Mouse (Mus musculus) liver, embryonic 11.5 days (tissue): ENCODE data around the gene Smoc1. TPM values are rescaled to one million over a fixed set of nuclear protein-coding genes. Genes with fewer than 3 reads are reported as not detected.

Experiments used
- ATAC-seq: fragments of 200-750 bp; cut with Nextera tagmentation; replicated peaks from 2 replicates; pipeline ENCODE4 v1.8.0; 2017; ENCODE audit warnings: moderate number of reproducible peaks, mild to moderate bottlenecking, moderate TSS enrichment, moderate library complexity; ENCODE audit not compliant: low FRiP score
- DNase-seq: peaks from one replicate; pipeline ENCODE4 v3.0.0-alpha.2; 2017; ENCODE audit warnings: low spot score
- H3K27ac ChIP-seq: fragments of 300-500 bp; sonication (generic); 2 replicates; pipeline ENCODE4 v1.5.1; 2014; ENCODE audit warnings: mild to moderate bottlenecking, low read depth, low read length, control low read depth
- H3K27me3 ChIP-seq: fragments of 300-500 bp; sonication (generic); replicated peaks from 2 replicates; pipeline ENCODE4 v1.6.1; 2014; ENCODE audit warnings: low read length, mixed read lengths; ENCODE audit not compliant: control insufficient read depth, insufficient read depth
- H3K36me3 ChIP-seq: fragments of 300-500 bp; sonication (generic); 2 replicates; pipeline ENCODE4 v1.6.1; 2014; ENCODE audit warnings: mild to moderate bottlenecking, low read length, moderate library complexity, mixed read lengths; ENCODE audit not compliant: control insufficient read depth, insufficient read depth
- H3K4me1 ChIP-seq: fragments of 300-500 bp; sonication (generic); replicated peaks from 2 replicates; pipeline ENCODE4 v1.6.1; 2014; ENCODE audit warnings: low read length, mixed read lengths; ENCODE audit not compliant: control insufficient read depth, insufficient read depth
- H3K4me2 ChIP-seq: fragments of 300-500 bp; sonication (generic); 2 replicates; pipeline ENCODE4 v1.6.1; 2014; ENCODE audit warnings: mild to moderate bottlenecking, control low read depth, moderate library complexity
- H3K4me3 ChIP-seq: fragments of 300-500 bp; sonication (generic); 2 replicates; pipeline ENCODE4 v1.5.1; 2014; ENCODE audit warnings: low read depth, low read length, control low read depth
- H3K9ac ChIP-seq: fragments of 300-500 bp; sonication (generic); 2 replicates; pipeline ENCODE4 v1.6.1; 2014; ENCODE audit warnings: low read depth, low read length, control low read depth
- H3K9me3 ChIP-seq: fragments of 300-500 bp; sonication (generic); 2 replicates; pipeline ENCODE4 v1.6.1; 2016; ENCODE audit warnings: low read length, inconsistent platforms, mixed read lengths; ENCODE audit not compliant: control insufficient read depth
- WGBS: fragments of 180-500 bp; shearing (Covaris S2); extraction: QIAGEN DNeasy Blood & Tissue Kit; methylation state at CpG from one replicate; pipeline ENCODE4 v1.1.7; 2014; 5-methylcytosine and 5-hydroxymethylcytosine counted together
- polyA plus RNA-seq: library from polyadenylated mRNA; unstranded; fragments of >200 nt; fragmentation: Nextera tagmentation; extraction: Ambion mirVana; gene quantifications from 2 replicates; pipeline ENCODE4 v1.2.1, GENCODE M21; 2014

Gene Smoc1
- polyA plus RNA-seq, 1 experiment from 2014 or later = 10.9 TPM

- no peak overlapping the region for H3K9ac ChIP-seq
- no peaks in the 10 kb centered on the region for H3K27me3 ChIP-seq
- no peaks in the 10 kb centered on the region for H3K36me3 ChIP-seq
- WGBS = 82% methylated on average over 3 of the region's 3 CpGs
- DNase-seq = no peak
- no peak overlapping the region for H3K4me2 ChIP-seq
- no peak overlapping the region for H3K4me3 ChIP-seq
- no peak overlapping the region for H3K27ac ChIP-seq
- no peaks in the 10 kb centered on the region for H3K9me3 ChIP-seq
- H3K4me1 ChIP-seq = no peaks in the 10 kb centered on the region
- ATAC-seq = no peak
These were observed 137.0 kb downstream of the Smoc1 start for GRCm38 (mm10) chr12:81163566-81163965.

- no peak for DNase-seq
- Histone ChIP-seq H3K9me3 (no peaks in the 10 kb centered on the region), H3K4me1 (no peaks in the 10 kb centered on the region), H3K27ac (no peak overlapping the region), H3K36me3 (no peaks in the 10 kb centered on the region), H3K27me3 (no peaks in the 10 kb centered on the region), H3K4me3 (no peak overlapping the region), H3K9ac (no peak overlapping the region), H3K4me2 (no peak overlapping the region)
- no peak for ATAC-seq
- WGBS = 54% methylated on average over 10 of the region's 10 CpGs
These were observed 139.5 kb downstream of the Smoc1 start for GRCm38 (mm10) chr12:81166092-81166491.

GRCm38 (mm10) chr12:81166615-81167014 lies 140.0 kb downstream of the Smoc1 start:
- Histone ChIP-seq H3K4me3 (no peak overlapping the region), H3K9me3 (no peaks in the 10 kb centered on the region), H3K9ac (no peak overlapping the region), H3K27ac (no peak overlapping the region), H3K4me2 (no peak overlapping the region), H3K27me3 (no peaks in the 10 kb centered on the region), H3K4me1 (no peaks in the 10 kb centered on the region), H3K36me3 (no peaks in the 10 kb centered on the region)
- ATAC-seq (no peak), DNase-seq (no peak)
- 81% methylated on average over 8 of the region's 8 CpGs for WGBS

GRCm38 (mm10) chr12:81167142-81167541 lies 140.5 kb downstream of the Smoc1 start:
- 68% methylated on average over 9 of the region's 9 CpGs for WGBS
- Histone ChIP-seq H3K4me1 (no peaks in the 10 kb centered on the region), H3K4me2 (no peak overlapping the region), H3K27ac (no peak overlapping the region), H3K27me3 (no peaks in the 10 kb centered on the region), H3K36me3 (no peaks in the 10 kb centered on the region), H3K4me3 (no peak overlapping the region), H3K9me3 (no peaks in the 10 kb centered on the region), H3K9ac (no peak overlapping the region)
- no peak for DNase-seq
- ATAC-seq = no peak

- DNase-seq (no peak), ATAC-seq (no peak)
- Histone ChIP-seq H3K27me3 (no peaks in the 10 kb centered on the region), H3K4me2 (no peak overlapping the region), H3K9me3 (no peaks in the 10 kb centered on the region), H3K9ac (no peak overlapping the region), H3K4me3 (no peak overlapping the region), H3K27ac (no peak overlapping the region), H3K4me1 (no peaks in the 10 kb centered on the region), H3K36me3 (no peaks in the 10 kb centered on the region)
- 84% methylated on average over 7 of the region's 7 CpGs for WGBS
These were observed 141.4 kb downstream of the Smoc1 start for GRCm38 (mm10) chr12:81168031-81168430.

- H3K4me3 ChIP-seq = no peak overlapping the region
- H3K27me3 ChIP-seq = no peaks in the 10 kb centered on the region
- no peak overlapping the region for H3K27ac ChIP-seq
- H3K36me3 ChIP-seq = no peaks in the 10 kb centered on the region
- ATAC-seq (no peak), DNase-seq (no peak)
- no peaks in the 10 kb centered on the region for H3K9me3 ChIP-seq
- no peaks in the 10 kb centered on the region for H3K4me1 ChIP-seq
- 62% methylated on average over 2 of the region's 2 CpGs for WGBS
- no peak overlapping the region for H3K9ac ChIP-seq
- no peak overlapping the region for H3K4me2 ChIP-seq
These were observed 141.9 kb downstream of the Smoc1 start for GRCm38 (mm10) chr12:81168494-81168893.

- H3K36me3 ChIP-seq = no peaks in the 10 kb centered on the region
- DNase-seq = no peak
- no peaks in the 10 kb centered on the region for H3K9me3 ChIP-seq
These were observed 143.5 kb downstream of the Smoc1 start for GRCm38 (mm10) chr12:81170076-81170475.

GRCm38 (mm10) chr12:81173011-81173410 lies 146.4 kb downstream of the Smoc1 start:
- Histone ChIP-seq H3K4me1 (no peaks in the 10 kb centered on the region), H3K9ac (no peak overlapping the region), H3K27ac (no peak overlapping the region), H3K4me3 (no peak overlapping the region), H3K27me3 (no peaks in the 10 kb centered on the region), H3K36me3 (no peaks in the 10 kb centered on the region), H3K4me2 (no peak overlapping the region), H3K9me3 (no peaks in the 10 kb centered on the region)
- DNase-seq = no peak
- 75% methylated on average over 3 of the region's 3 CpGs for WGBS
- no peak for ATAC-seq

More at GRCm38 (mm10) chr12:81170076-81170475, 143.5 kb downstream of the Smoc1 start:
- WGBS = 76% methylated on average over 2 of the region's 2 CpGs
- Histone ChIP-seq H3K4me1 (no peaks in the 10 kb centered on the region), H3K27ac (no peak overlapping the region), H3K27me3 (no peaks in the 10 kb centered on the region), H3K4me2 (no peak overlapping the region), H3K9ac (no peak overlapping the region), H3K4me3 (no peak overlapping the region)
- ATAC-seq = no peak

GRCm38 (mm10) chr12:81173893-81174292 lies 147.3 kb downstream of the Smoc1 start:
- no peak for ATAC-seq
- H3K9me3 ChIP-seq = no peaks in the 10 kb centered on the region
- 81% methylated on average over 4 of the region's 4 CpGs for WGBS
- no peaks in the 10 kb centered on the region for H3K4me1 ChIP-seq
- no peak for DNase-seq
- H3K27me3 ChIP-seq = no peaks in the 10 kb centered on the region
- H3K9ac ChIP-seq = no peak overlapping the region
- no peak overlapping the region for H3K27ac ChIP-seq
- no peaks in the 10 kb centered on the region for H3K36me3 ChIP-seq
- no peak overlapping the region for H3K4me3 ChIP-seq
- H3K4me2 ChIP-seq = no peak overlapping the region
